Mouse (Mus musculus) adrenal gland, postnatal 36 days (tissue): ENCODE measurements around the gene Tssk6. TPM values are rescaled to one million over a fixed set of nuclear protein-coding genes. Genes with fewer than 3 reads are reported as not detected.

Source experiments
- DNase-seq, 2 experiments: peaks; one replicate each; pipeline ENCODE4 v3.0.0; 2021; ENCODE audit warnings: mixed read lengths in 1 of 2
- total RNA-seq, 2 experiments: library from RNA; stranded (reverse); gene quantifications; 2 replicates each; pipeline ENCODE4 v1.2.3; 2021

Gene Tssk6
- total RNA-seq, 2 experiments from 2014 or later: 0.53 to 0.56 TPM

DNA sequence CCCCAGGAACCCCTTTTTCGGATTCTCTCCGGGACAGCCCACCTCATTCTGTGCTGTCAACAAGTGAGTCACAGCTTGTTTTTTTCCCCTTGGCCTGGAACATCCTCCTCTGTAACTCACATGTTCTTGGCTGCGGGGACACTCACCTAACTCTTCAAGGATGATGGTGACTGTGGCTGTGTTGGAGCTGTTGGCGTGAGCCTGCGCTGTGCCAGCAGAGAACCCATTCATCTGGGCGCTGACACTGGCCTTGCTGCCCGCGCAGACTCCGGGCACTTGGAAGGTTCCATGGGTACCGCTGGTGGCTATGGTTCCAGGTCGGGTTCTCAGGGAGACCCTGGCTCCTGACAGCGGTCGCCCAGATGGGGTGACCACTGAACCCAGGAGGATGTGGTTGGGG is 17.8 kb upstream of the Tssk6 start:
- peak; percentile 59 to 67 for DNase-seq

DNA sequence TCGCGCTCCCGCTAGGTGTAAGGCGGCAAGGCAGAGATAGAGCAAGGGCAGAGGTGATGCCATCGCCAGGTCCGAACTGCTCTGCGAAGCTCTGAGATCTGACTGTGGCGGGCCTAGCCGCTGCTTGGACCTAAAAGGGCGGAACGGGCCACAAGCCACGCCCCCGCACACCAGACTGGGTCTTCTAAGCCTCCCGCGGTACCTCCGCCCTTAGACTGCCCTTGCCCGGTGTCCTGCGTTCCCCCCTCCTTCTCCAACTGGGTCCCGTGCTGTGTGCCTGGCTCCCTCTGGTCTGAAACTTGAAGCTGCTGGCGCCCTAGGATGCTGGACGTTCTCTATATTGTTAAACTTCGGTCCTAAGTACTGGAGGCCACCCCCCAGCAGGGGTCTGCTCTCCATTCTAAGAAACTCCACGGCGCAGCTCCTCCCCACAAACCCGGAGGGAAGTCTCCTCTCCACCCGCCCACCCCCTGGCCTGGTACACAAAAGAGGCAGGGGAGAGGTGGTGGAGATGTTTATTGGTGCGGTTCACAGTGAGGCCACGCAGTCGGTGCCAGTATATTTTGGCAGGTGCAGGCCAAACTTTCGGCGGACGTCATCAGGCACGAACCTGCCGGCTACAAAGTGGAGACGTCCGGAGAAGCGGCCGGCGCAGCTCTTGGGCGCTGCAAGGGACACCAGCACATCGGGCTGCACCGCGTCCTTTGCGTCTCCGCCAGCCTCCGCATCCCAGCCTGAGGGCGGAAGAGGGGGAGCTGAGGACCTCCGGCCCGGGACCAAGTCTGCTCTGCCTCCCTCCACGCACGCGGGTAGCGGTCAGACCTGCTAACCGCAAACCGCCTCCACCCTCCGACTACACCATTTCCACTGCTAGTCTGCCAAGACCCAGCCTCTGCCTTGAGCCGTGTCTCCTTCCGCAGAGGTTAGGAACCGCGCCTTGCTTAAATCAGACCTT is 14.4 kb upstream of the Tssk6 start, which contains the start of gene Cilp2:
TSS of gene Cilp2 (minus strand) at position 399 of the 955 bp plus-strand sequence.
- DNase-seq: peak in 1 of 2 experiments; percentile 52

DNA sequence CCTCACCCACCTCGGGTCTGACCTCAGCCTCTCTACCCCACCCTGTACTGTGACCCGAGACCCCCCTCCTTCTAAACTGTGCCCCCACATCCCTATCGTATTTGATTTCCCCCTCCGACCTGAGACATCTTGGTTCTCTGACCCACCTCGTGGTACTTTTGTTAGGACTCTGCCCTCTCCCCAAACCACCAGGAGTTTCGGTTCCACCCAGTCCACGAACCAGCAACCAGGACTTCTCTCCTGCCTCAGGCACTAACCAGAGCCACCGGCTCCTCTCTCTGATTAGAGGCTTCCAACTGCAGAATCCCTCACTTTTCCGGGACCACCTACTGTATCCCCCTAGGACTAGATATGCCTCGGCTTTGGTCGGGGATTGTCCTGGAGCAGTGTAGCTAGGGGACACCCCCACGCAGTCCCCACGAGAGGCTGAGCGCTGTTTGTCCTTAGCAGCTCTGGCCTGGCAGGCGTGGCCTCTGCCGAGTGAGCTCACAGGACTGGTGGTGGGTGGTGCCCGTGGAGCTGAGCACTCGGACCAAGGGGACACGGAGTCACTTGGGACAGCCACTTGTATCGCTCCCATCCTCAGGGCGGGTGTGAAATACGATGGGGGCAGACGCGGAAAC is 13.6 kb upstream of the Tssk6 start:
- DNase-seq: peak; percentile 55 to 58

DNA sequence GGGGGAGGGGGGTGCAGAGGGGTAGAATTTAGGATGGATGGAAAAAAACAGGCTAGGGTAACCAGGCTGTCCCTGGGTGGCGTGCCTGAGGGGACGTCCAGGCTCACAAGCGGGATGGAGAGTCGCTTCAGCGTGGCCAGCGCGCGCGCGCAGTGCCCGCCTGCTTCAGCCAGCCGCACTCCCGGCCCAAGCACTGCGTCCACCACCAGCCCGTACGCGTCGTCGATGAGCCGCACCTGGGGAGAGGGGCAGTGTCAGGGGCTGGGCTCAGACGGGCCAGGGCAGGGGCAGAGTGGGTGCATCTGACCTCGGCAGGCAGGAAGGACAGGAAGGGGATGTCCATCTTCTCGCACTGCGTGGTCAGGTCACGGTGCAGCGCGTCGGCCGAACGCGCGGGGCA is 13.1 kb upstream of the Tssk6 start:
- peak in 1 of 2 experiments; percentile 44 for DNase-seq

DNA sequence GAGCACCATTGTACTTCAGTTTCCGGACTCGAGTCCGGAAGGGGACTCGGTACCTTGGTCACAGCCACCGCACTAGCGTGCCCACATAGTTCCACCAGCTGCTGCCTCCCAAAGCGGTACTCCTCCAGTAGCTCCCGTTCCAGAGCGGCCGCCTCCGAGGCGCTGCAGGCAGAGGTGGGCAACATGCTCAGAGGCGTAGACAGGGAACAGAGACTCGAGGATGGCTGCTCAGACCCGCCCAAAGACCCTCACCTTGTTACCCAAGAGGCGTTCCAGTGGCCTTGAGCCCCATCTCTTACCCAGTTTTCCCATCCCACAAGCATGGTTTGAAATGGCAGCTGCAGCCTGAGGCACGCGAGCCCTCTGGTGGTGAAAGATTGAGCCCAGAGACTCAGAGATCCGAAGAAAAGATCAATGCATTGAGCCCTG is 11.2 kb upstream of the Tssk6 start:
- DNase-seq: peak; percentile 39 to 60

DNA sequence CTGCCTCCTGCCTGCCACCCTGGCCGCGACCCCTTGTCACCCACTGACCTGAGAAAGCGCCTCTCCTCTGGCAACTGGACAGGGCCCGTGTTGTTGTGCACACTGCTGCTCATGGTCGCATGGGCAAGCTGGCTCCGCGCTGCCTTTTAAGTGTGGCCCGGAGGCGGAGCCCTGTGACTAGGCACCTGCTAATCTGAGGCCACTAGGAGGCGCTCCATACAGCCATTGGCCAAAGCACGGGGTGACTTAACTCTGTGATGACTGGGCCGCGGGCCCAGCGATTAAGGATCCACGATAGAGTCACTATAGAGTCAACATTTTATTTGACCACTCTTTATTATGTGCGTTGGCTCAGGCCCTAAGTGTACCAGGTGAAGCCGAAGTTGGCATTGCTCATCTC is 8.1 kb upstream of the Tssk6 start:
- DNase-seq: peak; percentile 48 to 60

DNA sequence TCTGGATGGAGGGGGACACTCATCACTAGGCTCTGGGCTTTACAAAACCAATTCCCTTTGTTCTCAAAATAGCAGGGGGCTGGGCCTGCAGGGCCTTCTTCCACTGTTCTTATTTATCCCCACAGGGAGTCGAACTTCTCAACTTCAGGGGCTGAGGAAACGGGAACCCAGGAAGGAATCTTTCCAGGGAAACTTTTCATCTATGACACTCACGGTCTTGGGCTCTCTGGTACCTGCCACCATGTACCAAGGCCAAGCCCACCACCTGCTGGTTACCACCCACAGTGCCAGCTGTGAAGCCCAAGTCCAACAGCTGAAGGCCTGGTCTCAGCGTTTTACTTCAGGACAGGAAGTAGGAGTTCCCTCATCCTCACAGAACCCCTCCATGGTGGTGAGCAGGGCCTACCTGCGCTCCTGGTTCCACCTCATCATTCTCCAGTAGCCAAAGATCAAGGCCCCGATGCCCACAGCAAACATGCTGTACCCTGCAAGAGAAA is 7.1 kb upstream of the Tssk6 start:
- no peak for DNase-seq

DNA sequence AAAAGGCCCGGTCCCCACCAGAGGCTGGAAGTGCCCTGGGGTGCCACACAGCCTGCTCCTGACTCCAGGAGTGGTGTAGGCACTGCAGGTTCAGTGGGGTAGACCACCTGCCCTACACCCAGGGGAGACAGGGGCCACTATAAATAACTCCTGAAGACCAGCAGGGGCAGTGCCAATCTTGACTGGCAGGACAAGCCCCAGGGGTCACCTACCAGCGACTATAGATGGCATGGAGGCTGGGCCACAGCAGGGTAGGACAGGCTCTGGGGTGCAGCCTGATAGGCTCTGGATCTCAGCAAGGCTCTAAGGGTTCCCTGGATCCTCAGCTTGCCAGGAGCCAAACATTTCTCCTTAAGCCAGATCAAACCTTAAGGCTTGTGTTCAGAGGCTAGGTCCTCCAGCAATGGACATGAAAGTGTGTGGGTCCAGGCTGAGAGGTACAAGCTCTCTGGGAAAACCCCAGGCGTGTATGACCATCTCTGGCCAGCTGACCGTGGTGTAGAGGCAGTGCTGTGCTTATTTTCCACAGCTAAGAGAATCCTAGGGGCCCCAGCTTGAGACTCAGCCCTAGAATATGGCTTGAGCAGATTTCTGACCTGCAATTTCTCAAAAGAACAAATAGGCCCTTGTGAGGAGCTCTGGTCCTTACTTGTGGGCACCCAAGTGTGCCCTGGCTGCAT is 6.1 kb upstream of the Tssk6 start:
- DNase-seq: no peak

DNA sequence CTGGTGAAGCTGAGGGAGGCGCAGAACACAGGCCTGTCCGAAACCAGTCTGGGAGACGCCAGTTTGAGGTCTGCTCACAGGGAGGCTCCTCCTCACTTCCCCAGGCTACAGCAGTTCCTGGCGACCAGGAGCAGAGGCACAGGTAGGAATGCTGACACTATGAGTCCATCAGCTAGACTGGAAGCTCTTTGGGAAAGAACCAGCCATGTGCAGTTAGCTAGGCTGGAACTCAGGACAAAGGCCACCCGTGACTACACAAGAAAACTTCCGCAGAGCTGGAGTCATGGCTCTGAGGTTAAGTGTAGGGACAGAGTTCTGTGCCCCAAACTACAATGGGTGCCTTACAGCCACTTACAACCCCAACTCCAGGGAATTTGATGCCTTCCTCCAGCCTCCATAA is 4.1 kb upstream of the Tssk6 start:
- DNase-seq: no peak

DNA sequence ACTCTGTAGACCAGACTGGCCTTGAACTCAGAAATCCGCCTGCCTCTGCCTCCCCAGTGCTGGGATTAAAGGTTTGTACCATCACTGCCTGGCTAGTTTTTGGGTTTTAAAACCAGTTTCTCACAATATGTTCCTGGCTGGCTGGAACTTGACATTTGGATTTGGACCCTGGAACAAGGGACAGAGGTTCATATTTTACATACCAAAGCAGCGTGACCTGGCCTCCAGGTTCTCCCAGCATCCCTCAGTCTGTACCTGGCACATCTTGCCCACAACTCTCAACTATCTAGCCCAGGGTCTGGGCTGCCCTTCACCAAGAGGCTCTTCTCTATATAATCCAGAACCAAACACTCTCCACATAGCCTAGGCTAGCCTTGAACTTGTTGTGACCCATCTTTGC is 2.1 kb upstream of the Tssk6 start:
- no peak for DNase-seq

DNA sequence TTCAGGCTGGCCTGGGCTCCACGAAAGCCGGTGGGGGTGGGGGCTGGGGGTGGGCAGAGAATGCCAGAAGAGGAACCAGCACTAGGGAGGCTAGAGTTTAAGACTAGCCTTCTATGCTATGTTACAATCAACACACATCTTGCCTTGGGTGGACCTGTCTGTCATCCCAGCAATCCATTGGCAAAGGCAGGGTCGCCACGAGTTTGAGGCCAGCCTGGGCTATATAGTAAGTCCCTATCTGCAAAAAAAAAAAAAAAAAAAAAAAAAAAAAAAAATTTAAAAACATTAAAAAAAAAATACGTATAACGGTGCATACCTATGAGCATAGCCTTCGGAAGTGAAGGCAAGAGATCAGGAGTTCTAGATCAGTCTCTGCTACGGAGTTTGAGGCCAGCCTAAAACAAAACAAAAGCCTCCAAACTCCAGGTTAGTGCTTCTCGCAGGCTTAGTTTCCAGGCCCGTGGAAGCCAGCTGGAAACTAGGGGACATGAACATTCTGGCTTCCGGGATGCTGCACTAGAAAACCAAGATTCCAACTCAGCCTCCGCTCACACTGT is 1.0 kb upstream of the Tssk6 start:
- DNase-seq: no peak

DNA sequence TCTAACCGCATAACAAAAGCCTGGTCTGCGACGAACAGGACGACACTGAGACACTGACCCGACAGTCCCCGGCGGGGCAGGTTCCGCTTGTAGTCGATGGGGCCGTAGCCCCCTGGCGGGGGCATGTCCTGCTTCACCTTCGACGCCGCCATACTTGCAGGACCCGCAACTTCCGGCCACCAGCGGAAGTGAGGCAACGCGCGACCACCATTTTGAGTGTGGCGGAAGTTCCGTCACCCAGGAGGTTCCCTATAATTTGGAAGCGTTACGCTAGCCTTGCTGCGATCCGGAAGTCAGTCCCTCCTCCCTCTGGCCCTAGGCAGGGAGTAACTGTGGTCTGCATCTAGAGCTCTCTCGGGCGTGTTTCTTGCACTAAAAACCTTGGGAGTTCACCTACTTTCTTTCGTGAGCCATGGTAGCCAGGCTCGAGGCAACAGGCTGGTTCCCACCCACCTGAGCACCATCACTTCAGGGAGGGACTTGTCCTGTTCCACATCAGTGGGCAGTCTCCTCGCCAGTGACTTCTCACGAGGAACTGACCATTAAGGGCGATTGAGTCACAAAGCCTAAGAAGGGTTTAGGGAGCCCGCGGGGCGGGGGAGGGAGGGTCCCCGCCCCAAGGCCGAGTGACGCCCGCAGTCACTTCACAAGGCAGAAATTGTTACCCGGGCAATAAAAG is 361 bp upstream of the Tssk6 start:
- DNase-seq: peak; percentile 95 to 97

DNA sequence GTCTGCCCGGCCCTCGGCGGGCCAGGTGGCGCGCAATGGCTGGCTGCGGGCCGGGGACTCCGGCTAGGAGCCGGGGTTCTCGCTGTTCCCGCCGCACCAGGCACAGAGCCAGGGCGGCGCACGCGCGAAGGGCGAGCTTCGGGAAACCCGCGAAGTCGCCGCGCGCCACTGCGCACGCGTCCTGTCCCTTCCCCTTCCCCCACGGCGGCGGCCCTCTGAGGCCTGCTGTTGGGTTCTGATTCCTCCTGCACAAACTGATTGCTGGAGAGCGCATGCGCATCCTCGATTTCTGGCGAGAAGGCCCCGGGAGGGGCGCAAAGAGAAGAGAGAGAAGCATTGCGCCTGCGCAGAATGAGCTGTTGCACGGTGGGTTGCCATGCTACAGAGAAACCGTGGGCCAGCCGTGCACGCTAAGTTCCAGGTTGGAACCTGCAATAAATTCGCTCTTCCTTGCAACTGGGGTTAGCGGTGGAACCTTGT is 1.1 kb downstream of the Tssk6 start:
- DNase-seq: peak; percentile 99

DNA sequence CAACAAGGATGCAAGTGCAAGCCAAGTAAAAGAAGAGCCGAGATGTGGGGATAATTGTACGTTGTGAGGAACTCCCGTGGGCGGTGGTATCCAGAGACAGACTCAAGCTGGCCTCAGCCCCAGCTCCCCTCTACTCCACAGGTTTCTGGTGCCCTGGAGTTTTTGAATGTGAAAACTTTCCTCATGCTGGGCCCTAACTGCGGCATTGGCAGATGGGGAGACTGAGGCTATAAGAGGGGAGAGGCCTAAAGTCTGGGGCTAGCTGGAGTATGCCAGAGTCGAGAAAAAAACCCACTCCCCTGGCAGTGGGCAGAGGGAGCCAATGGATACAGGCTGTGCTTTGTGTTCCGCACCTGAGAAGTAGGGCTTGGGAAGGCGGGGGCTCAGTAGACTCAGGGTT is 2.1 kb downstream of the Tssk6 start:
- DNase-seq: no peak

DNA sequence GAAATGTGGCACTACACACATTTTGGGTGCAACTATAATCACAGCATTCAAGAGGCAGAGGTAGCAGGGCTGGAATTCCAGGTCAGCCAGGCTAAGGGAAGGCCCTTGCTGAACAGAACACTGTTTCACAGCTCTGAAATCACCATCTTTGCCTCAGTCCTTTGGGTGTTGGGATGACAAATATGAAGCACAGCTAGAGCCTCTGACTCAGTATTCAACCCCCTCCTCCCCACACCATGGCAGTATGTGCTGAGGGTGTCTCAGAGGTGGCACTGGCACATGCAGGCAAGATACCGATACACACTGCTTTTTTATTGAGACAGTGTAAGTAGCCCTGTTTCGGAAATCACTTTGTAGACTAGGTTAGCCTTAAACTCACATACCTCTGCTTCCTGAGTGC is 4.3 kb downstream of the Tssk6 start:
- DNase-seq: no peak

DNA sequence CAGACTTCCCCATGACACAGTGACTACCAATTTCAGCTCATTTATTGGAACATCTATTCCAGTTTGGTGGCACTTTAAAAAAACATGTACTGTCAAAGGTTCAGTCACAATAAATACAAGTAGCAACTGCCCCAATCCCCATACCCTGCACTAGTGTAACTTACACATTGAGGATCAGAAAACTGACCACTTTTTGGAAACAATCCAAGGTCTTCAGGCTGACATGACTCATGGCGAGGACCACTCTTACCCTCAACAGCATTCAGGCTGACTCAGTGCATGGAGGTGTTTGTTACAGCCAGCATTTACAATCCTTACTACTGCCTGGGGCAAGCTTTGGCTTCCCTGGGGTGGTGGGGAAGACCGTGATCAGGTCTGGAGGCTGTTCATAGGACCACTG is 5.1 kb downstream of the Tssk6 start:
- DNase-seq: no peak

DNA sequence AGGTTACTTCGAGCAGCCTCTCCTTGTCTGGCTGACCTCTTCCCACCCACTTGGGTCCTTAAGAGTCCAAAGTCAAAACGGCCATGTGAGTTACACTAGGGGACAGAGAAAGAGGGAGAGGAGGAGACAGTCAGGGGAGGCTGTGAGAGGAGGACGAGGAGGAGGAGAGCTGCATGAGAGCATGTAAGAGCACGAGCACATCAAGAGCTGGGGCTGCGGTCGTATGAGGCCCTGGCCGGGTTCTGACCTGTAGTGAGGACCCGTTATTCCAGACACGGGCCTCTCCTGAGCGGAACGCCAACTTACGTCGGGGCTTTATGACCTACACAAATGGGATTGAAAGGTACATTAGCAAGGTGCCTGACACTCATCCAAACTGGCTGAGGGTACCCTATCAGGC is 9.9 kb downstream of the Tssk6 start:
- DNase-seq: no peak

DNA sequence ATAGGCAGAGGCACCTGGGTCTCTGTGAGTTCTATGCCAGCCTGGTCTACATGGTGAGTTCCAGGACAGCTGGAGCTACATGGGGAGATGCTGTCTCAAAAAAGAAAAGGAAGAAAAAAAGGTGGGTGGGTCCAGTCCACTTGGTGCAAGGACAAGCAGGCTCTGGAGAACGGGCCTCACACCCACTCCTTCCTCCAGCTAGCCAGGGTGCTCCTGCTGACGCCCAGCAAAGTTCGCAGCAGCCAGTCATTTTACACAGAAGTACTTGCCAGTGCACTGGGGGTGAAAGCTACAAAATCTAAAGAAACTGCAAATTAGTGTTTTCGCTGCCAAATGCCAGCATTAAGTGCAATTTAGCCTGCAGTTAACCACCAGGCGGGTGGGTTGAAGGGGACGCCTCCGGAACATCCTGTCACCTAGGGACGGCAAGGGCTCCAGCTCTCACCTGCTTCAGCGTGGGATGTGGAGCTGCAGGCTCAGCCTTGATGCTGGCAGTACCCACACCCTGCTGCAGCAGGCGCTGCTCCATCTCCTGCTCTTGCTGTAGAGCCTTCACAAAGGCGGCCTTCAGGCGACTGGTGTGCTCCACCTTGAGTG is 10.6 kb downstream of the Tssk6 start:
- DNase-seq: no peak

DNA sequence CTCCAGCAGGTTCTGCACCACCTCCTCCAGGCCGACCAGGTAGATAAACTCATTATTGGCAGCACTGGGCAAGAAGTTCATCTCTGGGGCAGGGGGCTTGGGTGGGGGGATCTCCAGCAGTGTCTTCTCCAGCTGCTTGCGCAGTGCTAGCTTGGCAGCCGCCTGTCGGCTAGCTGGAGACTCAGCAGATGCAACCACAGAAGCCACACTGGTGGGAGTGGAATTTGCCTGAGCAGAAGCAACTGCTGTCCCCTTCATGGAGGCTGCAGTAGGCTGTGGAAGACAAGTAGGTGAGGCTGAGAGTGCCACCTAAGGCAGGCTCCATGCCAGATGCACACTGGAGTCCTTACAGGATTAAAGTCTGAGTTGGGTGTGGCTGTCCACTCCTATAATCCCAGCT is 12.5 kb downstream of the Tssk6 start:
- DNase-seq: no peak

DNA sequence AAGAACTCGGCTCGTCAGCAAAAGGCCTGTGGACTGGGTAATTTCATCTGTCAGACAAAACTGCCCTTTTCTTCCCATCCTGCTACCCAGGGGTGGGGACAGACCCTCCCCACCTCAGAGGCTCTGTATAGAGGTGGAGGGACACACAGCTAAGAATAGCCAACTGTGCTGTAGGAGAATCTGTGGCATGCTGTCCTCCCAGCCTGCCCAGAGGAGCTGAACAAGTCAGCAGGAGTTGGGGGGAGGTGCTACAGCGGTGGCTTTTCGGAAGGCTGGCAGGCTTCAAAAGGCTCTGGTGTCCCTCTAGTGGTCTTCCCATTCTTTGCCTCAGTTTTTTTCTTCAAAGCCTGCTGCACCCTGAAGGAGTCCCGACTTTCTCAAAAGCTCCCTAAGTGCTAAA is 13.8 kb downstream of the Tssk6 start:
- no peak for DNase-seq

DNA sequence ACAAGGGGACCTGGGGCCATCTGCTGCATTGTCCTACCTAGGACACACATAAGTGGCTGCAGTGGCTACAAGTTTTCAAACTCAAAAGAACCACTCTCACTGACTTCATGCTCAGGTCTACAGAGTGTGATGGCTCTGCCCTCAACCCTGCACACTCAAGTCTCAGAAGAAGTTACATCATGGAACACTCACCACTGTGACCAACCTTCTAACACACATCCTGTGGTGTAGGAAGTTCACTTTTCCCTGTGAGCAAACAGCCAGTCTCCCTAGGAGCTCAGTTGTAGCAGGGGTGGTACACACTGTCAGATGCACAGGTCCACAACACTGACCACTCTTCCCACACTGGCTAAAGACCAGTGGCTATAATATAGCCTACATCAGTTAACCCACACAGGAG is 16.5 kb downstream of the Tssk6 start:
- no peak for DNase-seq
